Mouse (Mus musculus): ENCODE data around the gene C1qtnf5.

- TF ChIP-seq POLR2A (IDR thresholded peaks at IDR 0.05; ENCODE audit: extremely low read depth, insufficient read depth, low read length) (no peak), CTCF (IDR thresholded peaks at IDR 0.05; ENCODE audit: extremely low read depth, insufficient read depth, low read length) (no peak)
These were observed 39.1 kb upstream of the C1qtnf5 start for GRCm38 (mm10) chr9:44067960-44068330.

Data from cortical plate, adult 2 months (tissue).